Mouse (Mus musculus): Measurements from ENCODE around the gene Lrp1. TPM values are rescaled to one million over a fixed set of nuclear protein-coding genes. Genes with fewer than 3 reads are reported as not detected.

Lrp1 gene
- total RNA-seq, 2 experiments from 2014 or later, result 9.7 to 11.9 TPM

Other genes starting within 250 kb of the Lrp1 start
- gene R3hdm2, start 240.8 kb downstream of the Lrp1 start, total RNA-seq (2015; ENCODE audit: low replicate concordance), result 25.7 and 34.9 TPM in 2 replicates
- 17.7 and 18.3 TPM in 2 replicates for gene R3hdm2, start 240.8 kb downstream of the Lrp1 start, total RNA-seq (2017; ENCODE audit: low replicate concordance)
- not detected in 2 replicates for gene Stac3, start 119.5 kb downstream of the Lrp1 start, total RNA-seq (2015; ENCODE audit: low replicate concordance)
- not detected in 2 replicates for gene Stac3, start 119.5 kb downstream of the Lrp1 start, total RNA-seq (2017; ENCODE audit: low replicate concordance)
- gene Ndufa4l2, start 106.2 kb downstream of the Lrp1 start, total RNA-seq (2015; ENCODE audit: low replicate concordance), result not detected in 2 replicates
- gene Ndufa4l2, start 106.2 kb downstream of the Lrp1 start, total RNA-seq (2017; ENCODE audit: low replicate concordance), result not detected in 2 replicates
- 17.9 and 19.9 TPM in 2 replicates for gene Shmt2, start 98.7 kb downstream of the Lrp1 start, total RNA-seq (2015; ENCODE audit: low replicate concordance)
- 12.3 and 18.3 TPM in 2 replicates for gene Shmt2, start 98.7 kb downstream of the Lrp1 start, total RNA-seq (2017; ENCODE audit: low replicate concordance)
- gene Nxph4, start 86.6 kb downstream of the Lrp1 start, total RNA-seq (2015; ENCODE audit: low replicate concordance), result not detected in 2 replicates
- not detected in 2 replicates for gene Nxph4, start 86.6 kb downstream of the Lrp1 start, total RNA-seq (2017; ENCODE audit: low replicate concordance)
- gene Stat6, start 21.8 kb upstream of the Lrp1 start, total RNA-seq (2015; ENCODE audit: low replicate concordance), result 15.7 and 16.7 TPM in 2 replicates
- 15.9 and 27.1 TPM in 2 replicates for gene Stat6, start 21.8 kb upstream of the Lrp1 start, total RNA-seq (2017; ENCODE audit: low replicate concordance)
- 11.0 and 13.2 TPM in 2 replicates for gene Nemp1, start 45.8 kb upstream of the Lrp1 start, total RNA-seq (2015; ENCODE audit: low replicate concordance)
- gene Nemp1, start 45.8 kb upstream of the Lrp1 start, total RNA-seq (2017; ENCODE audit: low replicate concordance), result 12.4 and 14.3 TPM in 2 replicates
- 0.96 TPM in 1 of 2 replicates, not detected in the other for gene Nab2, start 47.4 kb upstream of the Lrp1 start, total RNA-seq (2015; ENCODE audit: low replicate concordance)
- 0.60 TPM in 1 of 2 replicates, not detected in the other for gene Nab2, start 47.4 kb upstream of the Lrp1 start, total RNA-seq (2017; ENCODE audit: low replicate concordance)
- gene Myo1a, start 84.0 kb upstream of the Lrp1 start, total RNA-seq (2015; ENCODE audit: low replicate concordance), result 0.42 TPM in 1 of 2 replicates, not detected in the other
- not detected in 2 replicates for gene Myo1a, start 84.0 kb upstream of the Lrp1 start, total RNA-seq (2017; ENCODE audit: low replicate concordance)
- 6.9 and 8.3 TPM in 2 replicates for gene Tac2, start 103.3 kb upstream of the Lrp1 start, total RNA-seq (2015; ENCODE audit: low replicate concordance)
- 3.3 and 4.5 TPM in 2 replicates for gene Tac2, start 103.3 kb upstream of the Lrp1 start, total RNA-seq (2017; ENCODE audit: low replicate concordance)
- 0.19 and 1.7 TPM in 2 replicates for gene Zbtb39, start 118.4 kb upstream of the Lrp1 start, total RNA-seq (2015; ENCODE audit: low replicate concordance)
- gene Zbtb39, start 118.4 kb upstream of the Lrp1 start, total RNA-seq (2017; ENCODE audit: low replicate concordance), result 0.28 and 1.3 TPM in 2 replicates
- not detected in 2 replicates for gene Gpr182, start 130.6 kb upstream of the Lrp1 start, total RNA-seq (2015; ENCODE audit: low replicate concordance)
- 0.14 and 0.77 TPM in 2 replicates for gene Gpr182, start 130.6 kb upstream of the Lrp1 start, total RNA-seq (2017; ENCODE audit: low replicate concordance)
- gene Rdh1, start 138.6 kb upstream of the Lrp1 start, total RNA-seq (2015; ENCODE audit: low replicate concordance), result not detected in 2 replicates
- gene Rdh1, start 138.6 kb upstream of the Lrp1 start, total RNA-seq (2017; ENCODE audit: low replicate concordance), result 0.14 TPM in 1 of 2 replicates, not detected in the other
- gene Rdh16f1, start 138.6 kb upstream of the Lrp1 start, total RNA-seq (2015; ENCODE audit: low replicate concordance), result not detected in 2 replicates
- not detected in 2 replicates for gene Rdh16f1, start 138.6 kb upstream of the Lrp1 start, total RNA-seq (2017; ENCODE audit: low replicate concordance)
- not detected in 2 replicates for gene Rdh9, start 155.2 kb upstream of the Lrp1 start, total RNA-seq (2015; ENCODE audit: low replicate concordance)
- not detected in 2 replicates for gene Rdh9, start 155.2 kb upstream of the Lrp1 start, total RNA-seq (2017; ENCODE audit: low replicate concordance)
- not detected in 2 replicates for gene Rdh16, start 180.0 kb upstream of the Lrp1 start, total RNA-seq (2015; ENCODE audit: low replicate concordance)
- gene Rdh16, start 180.0 kb upstream of the Lrp1 start, total RNA-seq (2017; ENCODE audit: low replicate concordance), result not detected in 2 replicates
- gene Rdh19, start 228.8 kb upstream of the Lrp1 start, total RNA-seq (2015; ENCODE audit: low replicate concordance), result not detected in 2 replicates
- not detected in 2 replicates for gene Rdh19, start 228.8 kb upstream of the Lrp1 start, total RNA-seq (2017; ENCODE audit: low replicate concordance)
- gene Rdh16f2, start 245.3 kb upstream of the Lrp1 start, total RNA-seq (2015; ENCODE audit: low replicate concordance), result not detected in 2 replicates
- not detected in 2 replicates for gene Rdh16f2, start 245.3 kb upstream of the Lrp1 start, total RNA-seq (2017; ENCODE audit: low replicate concordance)

Data from erythroblast, adult 5-6 weeks (primary cell).